Mouse (Mus musculus) stomach, postnatal 0 days (tissue): ENCODE measurements around the gene Ank3.

Experiments used
- CTCF ChIP-seq: IDR thresholded peaks from 2 replicates; pipeline ENCODE4 v1.5.1; 2016; ENCODE audit warnings: antibody characterized with exemption, low read depth, mild to moderate bottlenecking, moderate library complexity
- EP300 ChIP-seq: optimal IDR thresholded peaks from 2 replicates; pipeline ENCODE3; 2016; ENCODE audit warnings: antibody characterized with exemption

GRCm38 (mm10) chr10:69371441-69371840 is 27.1 kb upstream of the Ank3 start:
- TF ChIP-seq CTCF (peak; percentile 83), EP300 (no peak)
